Mouse (Mus musculus) embryonic fibroblast, embryonic 13.5 days (primary cell): ENCODE results near the gene Smg5.

ENCODE experiments used
- CTCF ChIP-seq: IDR thresholded peaks from 2 replicates; pipeline ENCODE4 v1.5.1; 2011; ENCODE audit warnings: mild to moderate bottlenecking, control low read depth, low read length, moderate library complexity, borderline replicate concordance; ENCODE audit not compliant: insufficient read depth
- POLR2A ChIP-seq: IDR thresholded peaks from 2 replicates; pipeline ENCODE4 v1.6.1; 2011; ENCODE audit warnings: low read depth, mild to moderate bottlenecking, control low read depth, low read length, moderate library complexity

DNA sequence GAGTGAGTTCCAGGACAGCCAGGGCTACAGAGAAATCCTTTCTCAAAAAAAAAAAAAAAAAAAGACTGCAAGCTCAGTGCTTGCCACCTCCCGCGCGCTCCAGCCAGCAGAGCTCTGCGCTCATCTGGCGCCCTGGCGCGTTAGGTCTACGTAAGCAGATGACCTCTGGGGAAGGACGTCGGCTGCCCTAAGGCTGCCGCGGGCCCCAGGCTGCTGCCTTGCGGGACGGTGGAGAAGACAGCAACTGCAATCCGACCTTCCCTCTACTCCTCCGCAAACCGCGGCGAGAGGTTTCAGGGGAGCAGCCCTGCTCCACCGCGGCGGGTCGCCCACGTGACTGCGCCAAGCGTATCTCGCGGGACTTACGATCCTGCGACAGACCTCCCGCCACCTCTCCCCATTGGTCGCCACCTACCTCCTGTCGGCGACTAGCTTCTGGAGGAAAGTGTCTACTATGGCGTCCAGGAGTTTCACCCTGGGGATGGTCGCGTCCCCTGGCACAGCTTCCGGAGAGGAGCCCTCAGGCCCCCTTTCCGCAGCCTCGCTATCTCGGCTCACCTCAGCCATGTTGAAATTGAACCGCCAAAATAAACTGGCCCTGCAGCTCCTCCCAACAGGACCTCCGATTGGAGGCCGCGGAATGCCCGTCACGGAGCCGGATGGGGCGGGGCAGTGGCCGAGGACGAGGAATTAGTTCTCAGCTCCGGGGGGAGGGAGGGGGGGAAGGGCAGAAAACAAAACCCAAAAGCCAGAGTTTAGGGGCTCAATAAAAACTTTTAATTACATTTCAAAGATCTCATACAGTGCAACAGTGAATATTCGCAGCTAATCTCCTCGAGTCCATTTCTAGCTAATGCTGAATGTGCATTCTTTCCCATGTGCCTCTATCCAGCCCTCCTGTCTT is 73.9 kb downstream of the Smg5 start, which contains the start of gene Pmf1:
- peak; percentile 95 for TF ChIP-seq POLR2A
- no peak for TF ChIP-seq CTCF
